Mouse (Mus musculus) gonadal fat pad, adult 2 months (tissue): Measurements from ENCODE around the gene Capns2. TPM values are rescaled to one million over a fixed set of nuclear protein-coding genes. Genes with fewer than 3 reads are reported as not detected.
"Not testable (repeated sequence)": the region's sequence is repeated elsewhere in the genome, so short reads cannot be mapped to it uniquely, and the experiment has no call there.

ENCODE experiments used
- DNase-seq: peaks from one replicate; pipeline ENCODE4 v3.0.0-alpha.2; 2012; ENCODE audit warnings: low read depth
- polyA plus RNA-seq: library from polyadenylated mRNA; depleted of rRNA; stranded (reverse); fragments of >200 nt; gene quantifications from 2 replicates; pipeline ENCODE4 v1.2.3, GENCODE M21; 2012; rRNA removed

Capns2 gene
- 0.13 and 0.15 TPM in 2 replicates for polyA plus RNA-seq

DNA sequence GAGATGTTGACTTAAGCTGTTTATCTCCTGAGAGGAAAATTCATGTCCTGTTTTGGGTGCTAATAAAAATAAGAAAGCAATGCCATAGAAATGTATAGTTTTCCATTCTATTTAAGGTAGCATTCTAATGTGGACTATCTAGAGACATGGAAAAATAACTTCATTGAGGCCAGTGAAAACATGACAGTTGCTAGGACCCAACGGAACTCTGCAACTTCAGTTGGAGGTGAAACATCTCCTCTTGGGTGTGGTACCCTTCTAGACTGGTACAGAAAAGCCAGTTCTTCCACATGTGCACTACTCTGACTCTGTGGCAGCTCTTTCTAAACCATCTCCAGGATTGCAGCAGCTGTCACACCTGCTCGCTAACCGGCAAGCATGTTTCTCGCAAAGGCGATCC lies at the start of gene Capns2:
Gene Capns2, plus strand, starts transcription at position 301 of the 400 bp plus-strand sequence.
- no peak for DNase-seq

DNA sequence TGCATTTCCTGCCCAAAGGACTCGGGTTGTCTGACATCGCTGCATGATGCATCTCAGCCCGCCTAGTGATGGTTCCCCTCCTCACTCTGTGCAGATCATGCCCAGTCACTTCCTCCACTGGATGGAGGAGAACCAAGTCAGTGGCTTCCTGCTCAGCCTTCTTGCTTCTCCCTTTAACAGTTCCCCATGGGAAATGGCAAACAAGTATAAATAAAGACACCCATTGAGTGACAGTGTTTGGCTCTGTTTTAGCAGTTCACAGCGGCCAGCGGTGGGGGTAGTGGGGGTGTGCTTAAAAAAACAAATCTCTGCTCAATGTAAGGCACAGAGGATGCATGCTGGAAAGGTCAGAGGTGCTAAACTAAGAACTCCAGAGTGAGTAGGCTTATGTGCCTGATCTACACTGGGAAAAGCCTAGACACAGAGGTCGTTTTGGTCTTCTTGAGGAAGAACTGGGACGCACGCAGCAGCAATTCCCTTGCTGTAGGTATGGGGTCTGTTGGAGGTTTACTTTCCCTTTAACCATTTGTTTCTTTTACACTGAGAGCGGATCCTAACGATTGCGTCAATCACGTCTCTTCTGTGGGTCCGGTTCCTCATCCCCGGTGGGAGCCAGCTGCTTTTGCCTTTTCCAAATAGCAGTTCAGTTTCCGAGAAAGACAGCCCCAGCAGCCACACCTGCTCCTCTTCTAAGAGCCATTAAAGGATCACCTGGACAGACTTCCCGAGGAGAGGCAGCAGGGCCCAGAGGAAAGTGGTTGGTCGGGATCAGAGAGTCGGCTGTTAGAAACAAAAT lies 47.8 kb upstream of the Capns2 start:
- no peak for DNase-seq

DNA sequence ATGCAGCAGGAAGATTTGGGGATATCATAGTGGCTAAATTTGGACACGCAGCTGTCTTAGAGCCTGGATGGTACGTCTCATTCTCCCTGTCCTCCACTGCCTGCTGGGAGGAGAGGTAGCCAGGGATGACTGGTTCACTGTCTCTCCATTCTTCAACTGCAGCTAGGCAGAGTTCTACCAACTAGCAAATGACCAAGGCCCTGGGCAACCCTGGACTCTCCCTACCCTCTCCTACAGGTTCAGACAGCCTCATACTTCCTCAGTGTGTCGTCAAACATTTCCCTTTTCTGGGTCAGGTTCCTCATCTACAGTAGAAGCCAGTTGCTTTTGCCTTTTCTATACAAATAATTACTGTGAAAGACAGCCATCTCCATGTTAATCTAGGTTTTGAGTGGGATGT lies 46.5 kb upstream of the Capns2 start:
- DNase-seq = no peak

GRCm38 (mm10) chr8:92855171-92855894 lies 45.9 kb upstream of the Capns2 start, which contains the start of gene Lpcat2:
Gene Lpcat2 (plus strand): TSS chr8:92855339.
- no peak for DNase-seq

DNA sequence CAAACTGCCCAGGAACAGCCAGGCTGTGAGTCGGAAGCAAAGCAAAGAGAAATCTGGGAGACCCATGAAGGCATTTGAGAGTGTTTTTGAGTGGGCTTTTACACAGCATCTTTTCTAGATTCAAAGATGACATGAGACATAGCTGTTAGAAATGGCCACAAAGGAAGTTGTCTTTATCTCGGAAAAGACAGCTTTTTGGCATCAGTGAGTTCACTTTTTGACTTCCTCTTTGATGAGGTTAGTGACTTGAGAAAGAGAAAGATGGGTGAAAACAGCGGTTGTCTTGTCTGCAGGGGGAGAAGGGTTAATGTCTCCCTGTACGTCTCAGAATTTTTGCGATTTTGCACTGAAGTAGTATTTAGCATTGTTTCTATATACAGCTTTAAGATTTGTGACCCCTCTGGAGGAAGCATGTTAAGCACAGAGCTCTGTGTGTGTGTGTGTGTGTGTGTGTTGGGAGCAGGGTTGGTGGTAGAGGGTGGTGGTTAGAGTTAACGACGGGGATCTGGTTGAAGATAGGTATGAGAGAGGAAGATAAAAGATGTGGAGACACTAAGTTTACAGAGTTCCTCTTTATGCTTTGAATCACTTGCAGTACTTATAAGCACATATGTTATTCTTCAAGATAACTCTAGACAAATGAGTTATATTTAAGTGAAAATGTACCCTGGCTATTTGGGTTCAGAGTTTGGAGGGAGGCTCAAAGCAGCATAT lies 44.8 kb upstream of the Capns2 start:
- DNase-seq = no peak

GRCm38 (mm10) chr8:92858475-92859182 lies 42.6 kb upstream of the Capns2 start:
- DNase-seq = no peak

DNA sequence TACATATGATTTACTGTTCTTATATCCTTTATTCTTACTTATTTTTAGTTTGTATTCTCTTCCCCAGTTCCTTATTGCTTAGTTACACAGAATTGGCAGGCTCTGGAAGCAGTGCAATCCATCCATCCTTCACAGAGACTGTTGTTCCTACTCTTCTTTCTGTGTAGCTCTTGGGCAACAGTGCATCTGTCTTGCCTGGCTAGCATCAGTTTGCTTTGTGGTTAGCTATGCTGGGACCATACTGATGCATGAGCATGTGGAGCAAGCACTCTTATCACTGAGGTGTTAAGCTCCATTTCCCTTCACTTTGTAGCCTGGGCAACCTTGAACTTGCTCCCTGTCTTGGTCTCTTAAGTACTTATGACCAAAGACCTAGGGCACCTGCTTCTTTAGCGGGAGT lies 39.2 kb upstream of the Capns2 start:
- no peak for DNase-seq

GRCm38 (mm10) chr8:92870281-92870680 lies 30.9 kb upstream of the Capns2 start:
- DNase-seq = no peak

- DNase-seq = no peak
These were observed 29.0 kb upstream of the Capns2 start for GRCm38 (mm10) chr8:92872063-92872759.

DNA sequence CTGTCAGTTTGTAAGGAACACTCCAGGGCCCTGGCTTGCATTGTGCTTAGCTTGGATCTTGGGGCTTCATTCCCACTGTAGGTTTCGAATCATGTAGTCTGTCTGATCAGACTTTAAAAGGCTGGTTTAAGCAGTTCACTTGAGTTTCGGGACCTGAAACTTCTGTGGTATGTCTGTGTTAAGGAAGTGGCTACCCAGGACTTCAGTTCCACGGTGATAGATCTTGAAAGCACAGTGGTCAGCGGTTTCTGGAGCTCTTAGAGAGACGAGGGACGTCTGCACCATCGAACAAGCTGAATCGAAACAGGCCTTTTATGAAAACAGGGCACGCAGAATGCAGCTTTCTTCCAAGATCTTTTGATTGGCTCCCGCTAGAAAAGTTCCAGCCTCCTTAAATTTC lies 25.4 kb upstream of the Capns2 start:
- no peak for DNase-seq

GRCm38 (mm10) chr8:92881247-92881646 lies 20.0 kb upstream of the Capns2 start:
- no peak for DNase-seq

DNA sequence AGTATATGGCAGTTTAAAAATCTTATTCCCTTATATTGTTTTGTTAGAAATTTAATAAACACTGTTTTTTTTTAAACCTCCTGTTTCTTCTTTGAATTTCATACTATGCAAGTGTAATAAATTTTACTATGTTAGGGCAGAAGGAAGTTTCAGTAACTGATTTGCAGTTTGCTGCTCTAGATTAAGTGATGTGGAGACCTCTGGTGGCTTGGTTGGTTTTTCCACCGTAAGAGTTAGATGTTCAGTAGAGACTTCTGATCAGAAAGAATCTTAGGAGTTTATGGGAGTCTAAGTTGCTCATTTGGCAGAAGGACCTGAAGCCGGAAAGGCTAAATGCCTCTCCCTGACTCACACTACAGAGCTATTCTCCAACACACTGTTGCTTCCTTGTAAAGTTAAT lies 17.4 kb upstream of the Capns2 start:
- no peak for DNase-seq

DNA sequence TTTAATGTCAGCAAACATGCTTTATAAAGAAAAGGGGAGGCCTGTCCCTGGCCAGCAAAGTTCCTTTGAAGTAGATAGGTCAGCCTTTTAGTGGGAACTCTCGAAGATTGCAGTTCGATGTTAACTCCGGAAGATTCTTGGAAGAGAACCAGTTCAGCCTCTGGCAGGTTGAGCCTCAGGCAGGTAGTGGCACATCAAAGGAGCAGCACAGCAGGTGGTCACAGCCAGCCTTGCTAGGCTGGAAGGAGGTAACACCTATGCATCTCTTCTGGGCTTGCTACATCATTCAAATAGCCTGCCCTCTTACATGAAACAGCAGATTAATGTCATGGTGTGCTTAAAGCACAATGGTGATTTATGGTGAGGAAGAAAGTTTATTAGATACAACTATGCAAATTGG lies 9.0 kb upstream of the Capns2 start:
- not testable (repeated sequence) for DNase-seq

DNA sequence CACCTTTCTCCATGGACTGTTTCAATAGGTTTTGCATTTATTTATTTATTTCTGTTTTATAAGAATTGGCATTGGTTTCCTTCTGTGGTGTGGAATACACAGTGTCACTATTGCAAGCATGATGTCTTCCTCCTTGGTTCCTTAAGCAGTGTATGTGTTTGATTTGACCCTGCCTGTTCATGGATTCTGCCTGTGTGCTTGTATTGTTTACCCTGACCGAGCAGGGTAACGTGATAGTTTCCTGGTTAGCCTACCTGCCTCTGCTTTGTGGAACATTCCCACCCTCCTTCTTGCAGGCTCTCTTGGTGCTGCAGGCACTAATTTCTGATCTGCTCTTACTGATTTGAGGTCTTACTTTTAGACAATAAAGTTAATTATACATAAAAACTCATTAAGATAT lies 7.3 kb upstream of the Capns2 start:
- DNase-seq = no peak

DNA sequence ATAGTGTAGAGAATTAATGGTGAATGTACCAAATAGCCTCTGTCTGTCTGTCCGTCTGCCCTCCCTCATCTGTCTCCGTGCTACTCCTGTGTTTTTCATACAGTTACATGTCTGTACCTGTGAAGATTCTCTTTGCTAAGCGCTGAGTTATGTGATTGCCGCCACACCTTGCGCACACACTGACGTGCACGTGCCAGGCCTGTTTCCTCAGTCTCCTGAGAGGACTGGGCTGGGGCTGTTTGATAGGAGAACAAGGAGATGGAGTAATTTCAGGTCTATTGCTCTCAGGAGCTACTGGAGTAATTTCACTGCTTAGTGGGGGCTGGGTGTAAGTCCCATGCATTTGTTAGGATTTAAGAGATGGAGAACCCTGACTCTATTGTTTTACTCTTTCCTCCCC lies 6.2 kb upstream of the Capns2 start:
- no peak for DNase-seq

DNA sequence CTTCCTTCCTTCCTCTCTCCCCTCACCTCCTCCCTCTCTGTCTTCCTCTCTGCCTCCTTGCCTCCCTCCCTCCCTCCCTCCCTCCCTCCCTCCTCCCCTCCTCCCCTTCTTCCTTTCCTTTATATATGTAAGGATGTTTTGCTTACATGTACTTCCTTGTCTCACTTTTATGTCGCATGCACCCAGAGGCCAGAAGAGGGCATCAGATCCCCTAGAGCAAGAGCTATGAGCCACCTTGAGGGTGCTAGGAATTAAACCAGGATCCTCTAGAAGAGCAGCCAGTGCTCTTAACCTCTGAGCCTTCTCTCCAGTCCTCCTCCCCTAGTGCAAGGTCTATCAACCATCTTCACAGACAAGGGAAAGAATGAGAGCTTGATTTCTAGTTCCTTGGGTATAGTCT lies 5.2 kb upstream of the Capns2 start:
- no peak for DNase-seq

DNA sequence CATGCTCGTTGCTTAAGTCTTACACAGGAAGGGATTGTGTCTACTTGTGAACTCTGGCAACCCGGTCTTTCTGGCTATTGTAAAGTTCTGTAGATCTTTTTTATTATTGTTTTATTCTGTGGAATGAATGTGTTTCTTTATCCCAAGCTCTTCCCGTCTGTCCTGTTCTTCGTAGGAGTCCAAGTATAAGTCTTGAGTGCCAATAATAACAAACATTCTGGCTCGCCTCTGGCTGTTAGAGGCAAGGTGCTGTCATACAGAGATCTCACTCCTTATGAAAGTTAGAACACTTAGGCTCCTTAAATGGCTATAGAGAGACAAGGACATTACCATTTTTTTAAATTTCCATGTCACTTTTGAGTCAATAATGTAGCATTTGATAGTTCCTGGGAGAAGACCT lies 4.6 kb upstream of the Capns2 start:
- DNase-seq = peak; percentile 89

DNA sequence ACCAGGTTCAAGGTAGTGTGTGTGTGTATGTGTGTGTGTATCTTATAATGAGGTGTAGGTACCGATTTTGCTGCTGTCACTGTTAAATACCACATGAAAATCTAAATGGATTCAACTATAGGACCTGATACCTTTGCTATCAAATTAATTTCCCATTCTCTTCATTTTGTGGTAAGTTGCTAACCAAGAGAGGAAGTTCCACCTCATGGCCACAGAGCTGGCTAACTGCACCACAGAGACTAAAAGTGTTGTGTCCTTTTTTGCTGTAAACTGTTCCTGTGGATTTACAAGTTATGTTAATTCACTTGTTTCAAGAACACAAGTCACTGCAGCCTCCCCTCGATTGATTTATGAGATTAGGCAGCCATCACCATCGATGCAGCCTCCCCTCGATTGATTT lies 3.4 kb upstream of the Capns2 start:
- no peak for DNase-seq

DNA sequence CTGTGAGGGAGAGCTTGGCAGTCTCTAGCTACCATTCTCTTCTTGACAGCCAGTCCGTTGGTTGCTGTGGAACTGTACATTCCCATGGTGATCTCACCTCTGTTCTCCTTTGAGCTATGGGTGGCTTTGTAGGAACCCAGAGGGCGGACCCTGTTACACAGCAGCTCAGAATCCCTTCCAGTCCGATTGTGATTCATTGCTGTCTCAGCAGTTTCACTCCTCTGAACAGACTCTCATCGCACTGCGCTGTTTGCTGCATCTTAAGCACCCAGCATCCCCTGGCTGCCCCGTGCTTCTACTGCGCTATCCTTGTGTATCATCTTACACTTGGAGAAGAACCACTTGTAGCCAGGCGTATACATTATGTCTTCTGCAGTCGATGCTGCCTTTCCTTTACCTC lies 1.6 kb upstream of the Capns2 start:
- DNase-seq = no peak

GRCm38 (mm10) chr8:92902981-92903380 lies 1.8 kb downstream of the Capns2 start:
- DNase-seq = no peak

DNA sequence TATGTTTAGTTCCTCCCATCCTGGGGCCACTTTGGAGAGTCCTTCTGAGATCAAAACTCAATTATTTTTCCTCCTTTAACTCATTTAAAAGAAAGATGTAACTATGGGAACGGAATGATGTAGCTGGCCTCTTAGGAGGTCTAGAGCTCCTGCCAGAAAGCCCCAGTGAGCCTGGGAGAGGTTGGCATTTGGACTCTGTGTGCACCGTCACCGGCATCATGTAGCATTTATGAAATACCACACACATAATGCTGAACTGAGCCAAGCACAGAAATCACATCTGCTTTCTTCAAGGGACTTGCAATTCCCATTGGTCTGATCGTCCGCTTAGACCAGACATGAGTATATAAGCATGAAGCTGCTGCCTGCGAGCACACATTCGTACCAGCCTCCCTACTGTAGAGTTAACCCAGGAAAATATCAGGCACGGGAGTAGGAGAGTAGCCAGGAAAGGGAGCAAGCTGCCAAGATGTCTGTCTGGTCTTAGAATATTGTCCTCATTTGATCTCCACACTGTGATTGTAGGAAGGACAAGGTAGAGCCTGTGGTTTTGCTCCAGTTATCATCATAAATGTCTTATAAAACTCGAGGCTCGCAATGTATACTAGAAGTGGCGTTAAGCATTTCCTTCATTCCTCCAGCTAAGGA lies 2.4 kb downstream of the Capns2 start:
- no peak for DNase-seq
